Mouse (Mus musculus) myocyte (in vitro differentiated cells): ENCODE results near the gene Qprt.

Experiments used
- CEBPB ChIP-seq: IDR thresholded peaks from 2 replicates; pipeline ENCODE4 v1.6.1; 2011; ENCODE audit warnings: mild to moderate bottlenecking, moderate library complexity; ENCODE audit not compliant: poor library complexity, insufficient read depth, severe bottlenecking
- E2F4 ChIP-seq: IDR thresholded peaks from one replicate; pipeline ENCODE4 v1.6.1; 2011; ENCODE audit warnings: mild to moderate bottlenecking, control low read depth, moderate library complexity; ENCODE audit not compliant: insufficient read depth
- POLR2A ChIP-seq: IDR thresholded peaks from one replicate; pipeline ENCODE4 v1.6.1; 2011; ENCODE audit warnings: low read depth, mild to moderate bottlenecking, control low read depth, moderate library complexity; ENCODE audit not compliant: insufficient read length
- POLR2AphosphoS2 ChIP-seq: IDR thresholded peaks from one replicate; pipeline ENCODE4 v1.6.1; 2011; ENCODE audit warnings: low read depth, control low read depth; ENCODE audit not compliant: insufficient read length
- REST ChIP-seq: IDR thresholded peaks from one replicate; pipeline ENCODE4 v1.6.1; 2011; ENCODE audit warnings: mild to moderate bottlenecking, control low read depth, moderate library complexity; ENCODE audit not compliant: insufficient read depth, insufficient read length
- TCF12 ChIP-seq: IDR thresholded peaks from one replicate; pipeline ENCODE4 v1.6.1; 2011; ENCODE audit warnings: mild to moderate bottlenecking, control low read depth; ENCODE audit not compliant: poor library complexity, insufficient read depth, severe bottlenecking
- TCF3 ChIP-seq: IDR thresholded peaks from one replicate; pipeline ENCODE4 v1.6.1; 2011; ENCODE audit warnings: low read depth, control low read depth; ENCODE audit not compliant: insufficient read length
- USF1 ChIP-seq: IDR thresholded peaks from one replicate; pipeline ENCODE4 v1.6.1; 2011; ENCODE audit warnings: low read depth, mild to moderate bottlenecking, control low read depth, moderate library complexity

DNA sequence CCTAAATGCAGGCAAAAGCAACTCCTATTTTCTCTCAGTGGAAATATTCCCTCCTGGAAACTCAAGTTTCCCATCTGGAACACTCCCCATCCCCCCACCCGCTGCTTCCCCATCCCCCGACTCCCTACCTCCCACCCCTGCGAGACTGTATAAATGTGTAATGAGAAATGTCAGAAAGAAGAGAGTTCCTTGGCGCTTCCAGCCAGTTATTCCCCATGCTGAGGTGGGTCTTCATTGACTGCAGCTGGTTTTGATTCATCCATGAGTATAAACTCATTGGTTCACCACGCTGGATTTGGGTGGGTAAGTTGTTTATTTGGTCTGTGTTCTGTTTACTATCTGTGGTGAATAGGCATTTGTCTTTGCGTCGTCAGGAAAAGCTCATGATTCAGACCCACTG lies 25.6 kb downstream of the Qprt start:
- no peak for TF ChIP-seq POLR2A
- TF ChIP-seq TCF12, result no peak
- no peak for TF ChIP-seq TCF3
- TF ChIP-seq E2F4, result no peak
- TF ChIP-seq USF1, result no peak
- TF ChIP-seq POLR2AphosphoS2, result no peak
- no peak for TF ChIP-seq REST
- TF ChIP-seq CEBPB, result no peak
